Mouse (Mus musculus) megakaryocyte, embryonic 14.5 days (primary cell): Measurements from ENCODE around the gene Ankdd1b.

ENCODE experiments used
- FLI1 ChIP-seq: IDR thresholded peaks from 2 replicates; pipeline ENCODE4 v1.6.1; 2012; ENCODE audit warnings: low read length, inconsistent platforms, mixed read lengths
- GATA1 ChIP-seq: IDR thresholded peaks from 3 replicates; pipeline ENCODE4 v1.6.1; 2012; ENCODE audit warnings: mixed read lengths, low read length, inconsistent platforms, borderline replicate concordance

DNA sequence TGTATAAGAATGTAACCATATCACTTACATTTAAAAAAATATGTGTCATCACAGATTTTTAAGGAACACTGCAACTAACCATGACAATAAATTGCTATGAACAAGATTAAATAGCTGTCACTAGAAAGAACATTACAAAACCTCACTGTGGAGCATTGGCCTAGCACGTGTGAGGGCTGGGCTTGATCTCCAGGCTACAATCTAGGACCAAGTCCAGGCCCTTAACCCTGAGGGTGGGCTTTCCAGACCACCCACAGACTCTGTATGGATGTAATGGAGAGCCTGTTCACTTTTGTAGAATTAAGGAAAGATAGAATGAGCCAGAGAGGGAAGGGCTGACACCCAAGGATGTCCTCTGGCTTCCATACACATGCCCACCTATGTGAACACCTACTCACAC lies 8.4 kb downstream of the Ankdd1b start:
- TF ChIP-seq FLI1, result no peak
- no peak for TF ChIP-seq GATA1
